Mouse (Mus musculus) ES-E14 (cell line): ENCODE measurements around the gene Hist2h2aa1. TPM values are rescaled to one million over a fixed set of nuclear protein-coding genes. Genes with fewer than 3 reads are reported as not detected.
A peak's percentile ranks its signal among the peaks of the same experiment; 100 is the strongest.
"Not testable (repeated sequence)": the region's sequence is repeated elsewhere in the genome, so short reads cannot be mapped to it uniquely, and the experiment has no call there.

ENCODE experiments used
- DNase-seq: peaks from one replicate; pipeline ENCODE4 v3.0.0-alpha.2; 2013; ENCODE audit warnings: low read depth, low spot score
- H3K27ac ChIP-seq: 2 replicates; pipeline ENCODE4 v1.5.1; 2012; ENCODE audit warnings: low read depth, mild to moderate bottlenecking, low read length, moderate library complexity, mixed read lengths; ENCODE audit not compliant: poor library complexity, insufficient read depth, severe bottlenecking
- H3K36me3 ChIP-seq: 2 replicates; pipeline ENCODE4 v1.6.1; 2012; ENCODE audit warnings: mild to moderate bottlenecking, low read length, moderate library complexity, mixed read lengths; ENCODE audit not compliant: control insufficient read depth, poor library complexity, insufficient read depth, severe bottlenecking
- H3K4me1 ChIP-seq, 2 experiments: fragments of 150-350 bp in 1 of 2; sonication (generic) in 1 of 2; 2 replicates each; pipeline ENCODE4 v1.6.1; 2012; ENCODE audit warnings: low read length in 2 of 2, mild to moderate bottlenecking in 1 of 2, mixed read lengths in 1 of 2; ENCODE audit not compliant: control insufficient read depth in 2 of 2, insufficient read depth in 2 of 2, poor library complexity in 1 of 2
- H3K4me3 ChIP-seq, 2 experiments: fragments of 150-350 bp in 1 of 2; sonication (generic) in 1 of 2; 2 replicates each; pipeline ENCODE4 v1.5.1; 2012; ENCODE audit warnings: low read length in 2 of 2, low read depth in 1 of 2, mild to moderate bottlenecking in 1 of 2, mixed read lengths in 1 of 2; ENCODE audit not compliant: insufficient read depth in 1 of 2, poor library complexity in 1 of 2, severe bottlenecking in 1 of 2
- H3K9ac ChIP-seq: 2 replicates; pipeline ENCODE4 v1.6.1; 2012; ENCODE audit warnings: low read depth, mild to moderate bottlenecking, low read length, mixed read lengths; ENCODE audit not compliant: poor library complexity, insufficient read depth, severe bottlenecking
- H3K9me3 ChIP-seq: fragments of 150-350 bp; sonication (generic); 2 replicates; pipeline ENCODE4 v1.6.1; 2012; ENCODE audit warnings: low read depth, mild to moderate bottlenecking, low read length; ENCODE audit not compliant: control insufficient read depth, insufficient read depth
- CHD2 ChIP-seq: IDR thresholded peaks from 2 replicates; pipeline ENCODE4 v1.6.1; 2014; ENCODE audit warnings: mild to moderate bottlenecking, low read depth, low read length, inconsistent platforms
- HCFC1 ChIP-seq: IDR thresholded peaks from 2 replicates; pipeline ENCODE4 v1.6.1; 2012; ENCODE audit warnings: low read length, inconsistent platforms, borderline replicate concordance; ENCODE audit not compliant: insufficient read depth
- MAFK ChIP-seq: IDR thresholded peaks from 2 replicates; pipeline ENCODE4 v1.6.1; 2014; ENCODE audit warnings: mild to moderate bottlenecking, low read depth, low read length, inconsistent platforms; ENCODE audit not compliant: insufficient read depth
- ZC3H11A ChIP-seq: IDR thresholded peaks from 2 replicates; pipeline ENCODE4 v1.6.1; 2012; ENCODE audit warnings: low read depth, mild to moderate bottlenecking, inconsistent platforms, low read length, borderline replicate concordance
- ZNF384 ChIP-seq: IDR thresholded peaks from 2 replicates; pipeline ENCODE4 v1.6.1; 2012; ENCODE audit warnings: low read depth, low read length, inconsistent platforms
- in situ Hi-C, 2 experiments: fragments of 600-800 bp; cut with MboI; formaldehyde crosslinking; loops; one replicate each; pipeline ENCODE4 v1.15.1; 2025; ENCODE audit warnings: low sequenced_read_pairs in 2 of 2, inconsistent platforms in 1 of 2; ENCODE audit not compliant: unreplicated experiment in 2 of 2
- total RNA-seq: library from RNA; depleted of rRNA; stranded (reverse); fragments of 300-350 nt; gene quantifications from 2 replicates; pipeline ENCODE4 v1.2.3, GENCODE M21; 2012

Hist2h2aa1 gene
- total RNA-seq, 1 experiment: 2,311 TPM

- no peaks in the 10 kb centered on the region for H3K36me3 ChIP-seq
- 0 out of 2 replicates have a peak overlapping the region, but pooled peaks have one; percentile 22 for H3K9ac ChIP-seq
- H3K4me3 ChIP-seq: no peak overlapping the region
- H3K4me1 ChIP-seq: peaks cover 0 to 7% of the 10 kb centered on the region in 2 experiments; a peak in 1 of 4 replicates
- in situ Hi-C loops: loop anchor here in 1 of 2 experiments (5.0 kb wide), 1 partner anchor 152 kb away; no protein-coding TSS in a partner anchor
- DNase-seq: no peak
- TF ChIP-seq HCFC1 (no peak), ZC3H11A (peak; percentile 32; the same call in 1 of the 2 replicates)
- H3K27ac ChIP-seq: no peak overlapping the region
- no peaks in the 10 kb centered on the region for H3K9me3 ChIP-seq
Observed at GRCm38 (mm10) chr3:96280660-96281059, 35.4 kb downstream of the Hist2h2aa1 start.

- Histone ChIP-seq H3K9me3 (peaks cover 2% of the 10 kb centered on the region; the same call in 1 of the 2 replicates), H3K4me3 (no peak overlapping the region), H3K27ac (no peak overlapping the region), H3K4me1 (peaks cover 0 to 7% of the 10 kb centered on the region in 2 experiments; a peak in 1 of 4 replicates), H3K36me3 (no peaks in the 10 kb centered on the region), H3K9ac (no peak overlapping the region)
- in situ Hi-C loops: loop anchor here in 1 of 2 experiments (5.0 kb wide), 1 partner anchor 148 kb away; no protein-coding TSS in a partner anchor
- TF ChIP-seq ZC3H11A (peak; percentile 55; the same call in 1 of the 2 replicates), MAFK (no peak), ZNF384 (no peak), HCFC1 (no peak), CHD2 (no peak)
- DNase-seq: peak; percentile 39
Observed at GRCm38 (mm10) chr3:96284457-96284856, 39.2 kb downstream of the Hist2h2aa1 start.

GRCm38 (mm10) chr3:96287334-96287733 is 42.0 kb downstream of the Hist2h2aa1 start:
- DNase-seq, H3K9ac ChIP-seq, H3K4me3 ChIP-seq, H3K27ac ChIP-seq, H3K9me3 ChIP-seq, H3K36me3 ChIP-seq, in situ Hi-C loops: not testable (repeated sequence)
- peaks cover 0 to 12% of the 10 kb centered on the region in 2 experiments; a peak in 1 of 4 replicates for H3K4me1 ChIP-seq
- TF ChIP-seq HCFC1: 0 out of 2 replicates have a peak, but pooled peaks have one; percentile 49

- TF ChIP-seq MAFK (no peak), CHD2 (no peak), ZC3H11A (no peak), ZNF384 (no peak), HCFC1 (no peak)
- Histone ChIP-seq H3K9me3 (peaks cover 2% of the 10 kb centered on the region; the same call in 1 of the 2 replicates), H3K27ac (no peak overlapping the region), H3K36me3 (no peaks in the 10 kb centered on the region), H3K9ac (no peak overlapping the region), H3K4me1 (peaks cover 0 to 8% of the 10 kb centered on the region in 2 experiments; a peak in 1 of 4 replicates), H3K4me3 (no peak overlapping the region)
- no peak for DNase-seq
- in situ Hi-C loops: no loop called here
Observed at GRCm38 (mm10) chr3:96289201-96289600, 43.9 kb downstream of the Hist2h2aa1 start.

GRCm38 (mm10) chr3:96290727-96291126 is 45.4 kb downstream of the Hist2h2aa1 start:
- H3K4me1 ChIP-seq, in situ Hi-C loops, H3K9ac ChIP-seq, H3K27ac ChIP-seq, H3K4me3 ChIP-seq, H3K36me3 ChIP-seq, DNase-seq, H3K9me3 ChIP-seq: not testable (repeated sequence)
